Mouse (Mus musculus) gastrocnemius, adult 2 months (tissue): ENCODE data around the gene Terf2. TPM values are rescaled to one million over a fixed set of nuclear protein-coding genes. Genes with fewer than 3 reads are reported as not detected.
"Not testable (repeated sequence)": the region's sequence is repeated elsewhere in the genome, so short reads cannot be mapped to it uniquely, and the experiment has no call there.

ENCODE experiments used
- DNase-seq: peaks from one replicate; pipeline ENCODE4 v3.0.0; 2022
- H3K27ac ChIP-seq: fragments of 200-600 bp; 2 replicates; pipeline ENCODE4 v1.8.1; 2022; ENCODE audit warnings: mild to moderate bottlenecking
- H3K4me3 ChIP-seq: fragments of 200-600 bp; 2 replicates; pipeline ENCODE4 v1.8.1; 2022; ENCODE audit warnings: mild to moderate bottlenecking, moderate library complexity
- CTCF ChIP-seq: fragments of 200-600 bp; IDR thresholded peaks from 2 replicates; pipeline ENCODE4 v1.8.1; 2022; ENCODE audit warnings: antibody characterized with exemption, mild to moderate bottlenecking, moderate library complexity
- intact Hi-C: fragments of 180-260 bp; cut with DNase I; formaldehyde crosslinking; loops from one replicate; pipeline ENCODE4 v1.15.1; 2025
- total RNA-seq, 2 experiments: library from RNA; stranded (reverse); gene quantifications; 2 replicates each; pipeline ENCODE4 v1.2.3; 2021

Gene Terf2
- total RNA-seq, 2 experiments from 2014 or later, result 14.7 to 15.1 TPM

- Histone ChIP-seq H3K4me3 (no peak overlapping the region), H3K27ac (no peak overlapping the region)
- intact Hi-C loops, result no loop called here
- no peak for TF ChIP-seq CTCF
- DNase-seq, result no peak
These were observed 14.4 kb upstream of the Terf2 start for GRCm38 (mm10) chr8:107110629-107111330.

DNA sequence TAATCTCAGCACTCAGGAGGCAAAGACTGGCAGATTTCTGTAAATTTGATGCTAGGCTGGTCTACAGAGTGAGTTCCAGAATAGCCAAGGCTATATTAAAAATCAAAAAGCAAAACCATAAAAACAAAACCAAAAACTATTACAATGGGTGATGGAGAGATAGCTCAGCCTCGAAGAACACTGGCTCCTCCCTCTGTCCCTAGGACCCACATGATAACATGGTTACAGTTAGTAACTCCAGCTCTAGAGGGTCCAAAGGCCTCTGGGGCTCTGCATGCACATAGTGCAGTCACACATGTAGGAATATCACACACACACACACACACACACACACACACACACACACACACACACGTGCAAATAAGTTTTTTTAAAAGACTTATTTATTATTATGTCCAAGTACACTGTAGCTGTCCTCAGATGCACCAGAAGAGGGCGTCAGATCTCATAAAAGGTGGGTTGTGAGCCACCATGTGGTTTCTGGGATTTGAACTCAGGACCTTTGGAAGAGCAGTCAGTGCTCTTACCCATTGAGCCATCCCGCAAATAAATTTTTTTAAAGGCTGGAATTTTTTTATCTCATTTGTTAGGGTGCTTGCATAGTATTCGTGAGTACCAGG, 13.6 kb upstream of the Terf2 start:
- no peak for DNase-seq
- H3K4me3 ChIP-seq, result no peak overlapping the region
- no peak overlapping the region for H3K27ac ChIP-seq
- no peak; the same call in 1 of the 2 replicates for TF ChIP-seq CTCF
- intact Hi-C loops, result no loop called here

DNA sequence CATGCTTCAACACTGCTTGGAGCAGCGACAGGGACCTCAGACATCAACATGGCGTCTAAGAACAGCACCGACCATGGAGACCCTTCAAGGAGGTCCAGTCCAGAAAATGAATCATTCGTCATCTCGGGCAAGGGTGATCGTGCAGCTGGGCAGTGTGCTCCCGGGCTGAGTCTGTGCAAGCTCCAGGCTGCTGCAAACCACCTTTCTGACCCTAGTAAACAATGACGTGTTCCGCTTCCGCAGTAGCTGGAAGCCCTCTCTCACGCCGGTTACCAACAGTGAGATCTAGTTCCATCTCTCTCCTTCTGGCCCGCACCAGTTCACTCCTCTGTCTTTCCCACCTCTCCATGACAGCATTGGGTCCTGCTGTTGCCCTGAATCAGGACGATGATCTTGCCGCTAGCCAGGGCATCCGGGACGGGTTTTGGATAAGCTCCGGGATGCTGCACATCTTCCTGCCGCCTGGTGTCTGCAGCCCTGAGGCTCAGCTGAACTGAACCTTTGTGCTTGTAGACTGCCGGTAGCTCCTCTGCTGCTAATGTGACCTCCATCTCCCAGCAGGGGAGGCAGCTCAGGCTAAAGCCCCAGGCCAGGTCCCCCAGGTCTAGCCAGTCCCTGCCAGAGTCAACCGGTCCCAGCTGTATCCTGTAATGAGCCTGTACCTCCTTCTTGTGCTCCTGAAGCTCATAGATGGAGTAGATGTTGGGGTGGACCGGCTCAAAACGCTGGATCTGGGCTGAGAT, 12.8 kb upstream of the Terf2 start:
- intact Hi-C loops, result no loop called here
- Histone ChIP-seq H3K27ac (no peak overlapping the region), H3K4me3 (no peak overlapping the region)
- TF ChIP-seq CTCF, result no peak
- DNase-seq, result no peak

DNA sequence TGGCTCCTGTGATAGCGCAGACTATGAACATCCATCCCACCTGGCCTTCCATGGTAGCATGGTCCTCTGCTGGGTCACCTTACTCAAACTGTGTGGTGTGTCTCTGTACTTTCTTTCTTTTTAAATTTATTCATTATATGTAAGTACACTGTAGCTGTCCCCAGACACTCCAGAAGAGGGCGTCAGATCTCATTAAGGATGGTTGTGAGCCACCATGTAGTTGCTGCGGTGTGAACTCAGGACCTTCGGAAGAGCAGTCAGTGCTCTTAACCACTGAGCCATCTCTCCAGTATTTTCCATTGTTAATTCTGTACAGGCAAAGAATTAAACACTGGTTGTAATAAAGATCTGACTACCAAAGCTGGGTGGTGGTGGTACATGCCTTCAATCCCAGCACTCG, 11.7 kb upstream of the Terf2 start:
- intact Hi-C loops, DNase-seq, H3K27ac ChIP-seq, H3K4me3 ChIP-seq: not testable (repeated sequence)

DNA sequence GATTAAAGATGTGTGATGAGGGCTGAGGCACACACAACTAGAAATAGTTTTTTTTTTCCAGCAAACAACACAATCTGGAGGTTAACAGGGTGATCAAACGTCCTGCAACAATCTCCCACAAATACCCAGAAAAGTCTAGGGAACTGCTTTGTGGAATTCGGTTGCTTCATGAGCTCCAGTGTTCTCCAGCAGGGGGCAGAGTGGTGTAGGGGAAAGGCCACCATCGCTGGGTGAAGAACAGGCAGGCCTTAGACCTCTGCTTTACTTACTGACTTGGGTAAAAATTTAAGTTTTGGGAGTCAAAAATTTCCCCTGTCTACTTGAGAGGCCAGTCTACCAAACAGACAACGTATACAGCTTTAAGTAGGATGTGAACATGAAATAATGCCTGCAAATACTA, 8.2 kb upstream of the Terf2 start:
- peak; percentile 84 for DNase-seq
- Histone ChIP-seq H3K27ac (no peak overlapping the region), H3K4me3 (no peak overlapping the region)
- peak; percentile 90 for TF ChIP-seq CTCF
- intact Hi-C loops, result loop anchor here (1.0 kb wide), 1 partner anchor 220 kb away; no protein-coding TSS in a partner anchor

GRCm38 (mm10) chr8:107100635-107101034, 4.3 kb upstream of the Terf2 start:
- no peak for TF ChIP-seq CTCF
- Histone ChIP-seq H3K27ac (no peak overlapping the region), H3K4me3 (no peak overlapping the region)
- no peak for DNase-seq
- intact Hi-C loops, result no loop called here

- H3K27ac ChIP-seq, result peak overlapping the region; percentile 97
- no peak for DNase-seq
- TF ChIP-seq CTCF, result no peak; the same call in 1 of the 2 replicates
- intact Hi-C loops, result no loop called here
- peak overlapping the region; percentile 87 for H3K4me3 ChIP-seq
These were observed 506 bp downstream of the Terf2 start for GRCm38 (mm10) chr8:107095717-107096365.

GRCm38 (mm10) chr8:107090531-107090930, 5.8 kb downstream of the Terf2 start:
- TF ChIP-seq CTCF, result no peak
- Histone ChIP-seq H3K27ac (peak overlapping the region; percentile 90), H3K4me3 (peak overlapping the region; percentile 49)
- intact Hi-C loops, result no loop called here
- DNase-seq, result peak; percentile 74

GRCm38 (mm10) chr8:107088526-107089063, 7.8 kb downstream of the Terf2 start:
- Histone ChIP-seq H3K27ac (peak overlapping the region; percentile 20; the same call in 1 of the 2 replicates), H3K4me3 (no peak overlapping the region)
- DNase-seq, result no peak
- TF ChIP-seq CTCF, result no peak
- intact Hi-C loops, result no loop called here

DNA sequence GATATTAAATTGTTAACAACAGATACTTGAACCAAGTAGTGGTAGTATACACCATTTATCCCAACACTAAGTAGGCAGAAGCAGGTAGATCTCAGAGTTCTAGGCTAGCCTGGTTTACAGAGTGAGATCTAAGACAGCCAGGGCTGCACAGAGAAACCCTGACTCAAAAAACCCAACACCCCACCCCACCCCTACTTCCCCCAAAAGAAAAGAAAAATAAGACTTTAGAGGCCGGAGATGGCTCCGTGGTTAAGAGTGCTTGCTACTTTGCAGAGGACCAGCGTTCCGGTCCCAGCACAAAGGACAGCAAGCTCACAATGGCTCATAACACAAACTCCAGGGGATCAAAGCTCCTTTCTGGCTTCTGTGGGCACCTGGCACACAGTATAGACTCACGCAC, 10.3 kb downstream of the Terf2 start:
- no peak for DNase-seq
- no peak overlapping the region for H3K4me3 ChIP-seq
- intact Hi-C loops, result no loop called here
- no peak for TF ChIP-seq CTCF
- H3K27ac ChIP-seq, result no peak overlapping the region

DNA sequence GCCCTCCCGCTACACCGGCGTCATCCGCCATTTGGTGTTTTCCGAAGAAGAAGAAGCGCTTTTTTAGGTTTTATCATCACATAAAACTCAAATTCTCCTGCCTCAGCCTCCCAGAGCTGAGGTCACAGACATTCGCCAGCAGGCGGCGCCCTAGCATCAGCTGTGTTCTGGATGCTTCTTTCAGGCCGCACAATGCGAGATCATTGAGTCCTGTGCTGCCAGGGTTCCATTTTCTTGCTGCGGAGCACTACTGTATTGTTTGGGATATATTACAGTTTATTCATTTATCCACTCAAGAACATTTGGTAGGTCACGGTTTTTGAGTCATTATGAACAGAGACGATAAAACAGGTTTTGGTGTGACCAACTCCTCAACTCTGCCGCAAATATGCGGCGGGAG, 11.0 kb downstream of the Terf2 start:
- no peak overlapping the region for H3K4me3 ChIP-seq
- no peak overlapping the region for H3K27ac ChIP-seq
- intact Hi-C loops, result no loop called here
- TF ChIP-seq CTCF, result peak; percentile 35
- DNase-seq, result no peak

DNA sequence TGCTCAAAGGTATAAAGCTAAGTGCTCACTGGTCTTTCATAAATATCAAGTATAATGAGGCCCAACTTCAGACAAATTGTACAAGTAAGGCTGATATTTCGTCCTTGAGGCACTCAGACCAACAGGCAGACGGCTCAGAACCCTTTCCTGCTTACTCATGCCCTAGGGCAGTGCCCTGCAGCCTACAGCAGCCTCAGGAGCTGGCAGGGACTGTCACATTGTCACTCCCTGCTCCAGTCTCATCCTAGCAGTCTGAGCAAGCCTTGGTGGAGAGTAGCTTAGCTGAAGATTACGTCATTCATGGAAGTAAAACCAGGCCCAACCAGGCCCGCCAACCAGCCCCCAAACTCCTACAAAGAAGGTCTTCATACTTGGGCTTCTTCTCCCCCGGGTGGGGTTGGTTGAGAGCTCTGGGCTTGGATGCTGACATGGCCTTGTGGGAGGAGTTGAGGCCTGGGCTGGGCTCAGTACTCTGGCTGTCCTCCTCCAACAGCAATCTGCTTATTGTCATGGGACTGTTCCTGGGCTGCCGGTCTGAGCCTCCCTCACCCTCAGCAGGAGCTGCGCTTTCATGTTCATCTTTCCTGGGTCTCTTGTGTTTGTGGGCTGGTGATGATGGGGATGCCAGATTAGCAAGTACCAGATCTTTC, 20.0 kb downstream of the Terf2 start:
- Histone ChIP-seq H3K27ac (no peak overlapping the region), H3K4me3 (no peak overlapping the region)
- intact Hi-C loops, result no loop called here
- TF ChIP-seq CTCF, result no peak
- no peak for DNase-seq
